Mouse (Mus musculus) limb, embryonic 10.5 days (tissue): ENCODE data around the gene Mtfr1l. TPM values are rescaled to one million over a fixed set of nuclear protein-coding genes. Genes with fewer than 3 reads are reported as not detected.

Experiments used
- DNase-seq: peaks from one replicate; pipeline ENCODE4 v3.0.0-alpha.2; 2017; ENCODE audit warnings: low spot score
- H3K27ac ChIP-seq: fragments of 300-500 bp; sonication (generic); 2 replicates; pipeline ENCODE4 v1.5.1; 2016; ENCODE audit warnings: mild to moderate bottlenecking
- H3K27me3 ChIP-seq: fragments of 300-500 bp; sonication (generic); 2 replicates; pipeline ENCODE4 v1.6.1; 2016; ENCODE audit warnings: low read depth, mild to moderate bottlenecking; ENCODE audit not compliant: poor library complexity, severe bottlenecking
- H3K36me3 ChIP-seq: fragments of 300-500 bp; sonication (generic); 2 replicates; pipeline ENCODE4 v1.6.1; 2016; ENCODE audit warnings: mild to moderate bottlenecking, moderate library complexity
- H3K4me1 ChIP-seq: fragments of 300-500 bp; sonication (generic); 2 replicates; pipeline ENCODE4 v1.6.1; 2016
- H3K4me3 ChIP-seq: fragments of 300-500 bp; sonication (generic); 2 replicates; pipeline ENCODE4 v1.5.1; 2016; ENCODE audit warnings: mild to moderate bottlenecking, moderate library complexity
- H3K9me3 ChIP-seq: fragments of 300-500 bp; sonication (generic); replicated peaks from 2 replicates; pipeline ENCODE4 v1.6.1; 2016; ENCODE audit warnings: mild to moderate bottlenecking
- WGBS: fragments of 180-500 bp; shearing (Covaris S2); methylation state at CpG from one replicate; pipeline ENCODE4 v1.1.7; 2016; 5-methylcytosine and 5-hydroxymethylcytosine counted together
- polyA plus RNA-seq: library from polyadenylated mRNA; unstranded; fragments of >200 nt; fragmentation: Nextera tagmentation; extraction: Ambion mirVana; gene quantifications from 2 replicates; pipeline ENCODE4 v1.2.1, GENCODE M21; 2016

Mtfr1l gene
- polyA plus RNA-seq, 1 experiment from 2014 or later, result 109 TPM

- WGBS, result 87% methylated on average over 5 of the region's 5 CpGs
- no peak overlapping the region for H3K27ac ChIP-seq
- H3K4me1 ChIP-seq, result no peaks in the 10 kb centered on the region
- no peak overlapping the region for H3K4me3 ChIP-seq
- no peak for DNase-seq
- H3K36me3 ChIP-seq, result peaks cover 98% of the 10 kb centered on the region
- H3K27me3 ChIP-seq, result no peaks in the 10 kb centered on the region
- H3K9me3 ChIP-seq, result no peaks in the 10 kb centered on the region
Measured at GRCm38 (mm10) chr4:134526220-134526619, 9.0 kb downstream of the Mtfr1l start.

DNA sequence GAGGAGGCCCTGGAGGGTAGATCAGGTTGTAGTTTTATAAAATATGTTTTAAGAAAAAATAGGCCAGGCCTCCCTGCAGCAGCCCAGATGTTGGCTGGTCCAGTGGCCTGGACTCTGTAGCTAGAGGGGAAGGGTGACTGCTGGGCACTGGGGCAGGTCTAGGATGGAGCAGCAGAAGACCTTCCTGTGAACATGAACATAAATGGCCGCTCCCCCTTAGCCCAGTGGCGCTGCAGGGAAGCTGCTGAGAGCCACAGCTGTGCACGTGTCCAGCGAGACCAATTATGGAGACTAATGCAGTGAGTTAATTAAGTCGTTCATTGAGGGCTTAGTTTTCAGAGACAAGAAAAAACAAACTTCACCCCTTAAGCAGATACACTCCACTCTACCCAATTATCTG, 9.4 kb downstream of the Mtfr1l start:
- H3K27ac ChIP-seq, result no peak overlapping the region
- H3K4me3 ChIP-seq, result no peak overlapping the region
- H3K4me1 ChIP-seq, result no peaks in the 10 kb centered on the region
- H3K9me3 ChIP-seq, result no peaks in the 10 kb centered on the region
- no peak for DNase-seq
- H3K27me3 ChIP-seq, result no peaks in the 10 kb centered on the region
- WGBS, result 84% methylated on average over 5 of the region's 5 CpGs
- H3K36me3 ChIP-seq, result peaks cover 98% of the 10 kb centered on the region

- no peak for DNase-seq
- Histone ChIP-seq H3K4me3 (no peak overlapping the region), H3K4me1 (no peaks in the 10 kb centered on the region), H3K27me3 (no peaks in the 10 kb centered on the region), H3K27ac (no peak overlapping the region), H3K36me3 (peaks cover 94% of the 10 kb centered on the region), H3K9me3 (no peaks in the 10 kb centered on the region)
- WGBS, result 92% methylated on average over 4 of the region's 4 CpGs
Measured at GRCm38 (mm10) chr4:134523447-134523846, 11.7 kb downstream of the Mtfr1l start.

DNA sequence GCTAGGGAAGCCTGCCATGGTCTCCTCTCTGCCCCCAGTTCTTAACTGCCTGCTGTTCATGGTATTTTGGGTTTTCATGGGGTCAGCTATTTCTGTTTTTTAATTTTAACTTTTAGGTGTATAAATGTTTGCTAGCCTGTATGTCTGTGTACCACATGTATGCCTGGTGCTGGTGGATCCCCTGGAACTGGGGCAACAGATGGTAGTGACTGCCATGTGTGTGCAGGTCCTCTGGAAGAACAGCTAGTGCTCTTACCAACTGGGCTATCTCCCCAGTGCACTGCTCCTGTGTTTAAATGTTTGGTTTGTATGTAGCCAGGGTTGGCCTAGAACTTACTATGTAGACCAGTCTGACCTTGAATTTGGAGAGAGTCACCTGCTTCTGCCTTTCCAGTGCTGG, 15.9 kb downstream of the Mtfr1l start:
- DNase-seq, result no peak
- H3K27ac ChIP-seq, result no peak overlapping the region
- peaks cover 74% of the 10 kb centered on the region for H3K36me3 ChIP-seq
- no peaks in the 10 kb centered on the region; the same call in 1 of the 2 replicates for H3K4me1 ChIP-seq
- H3K9me3 ChIP-seq, result no peaks in the 10 kb centered on the region
- no peaks in the 10 kb centered on the region for H3K27me3 ChIP-seq
- H3K4me3 ChIP-seq, result no peak overlapping the region

GRCm38 (mm10) chr4:134518541-134518940, 16.6 kb downstream of the Mtfr1l start:
- no peak for DNase-seq
- WGBS, result 92% methylated on average over 4 of the region's 4 CpGs
- Histone ChIP-seq H3K27ac (no peak overlapping the region), H3K9me3 (no peaks in the 10 kb centered on the region), H3K36me3 (peaks cover 73% of the 10 kb centered on the region), H3K27me3 (no peaks in the 10 kb centered on the region), H3K4me3 (no peak overlapping the region), H3K4me1 (no peaks in the 10 kb centered on the region; the same call in 1 of the 2 replicates)

GRCm38 (mm10) chr4:134517719-134518118, 17.5 kb downstream of the Mtfr1l start:
- Histone ChIP-seq H3K27ac (no peak overlapping the region), H3K36me3 (peaks cover 65% of the 10 kb centered on the region), H3K4me1 (peaks cover 5% of the 10 kb centered on the region), H3K27me3 (no peaks in the 10 kb centered on the region), H3K4me3 (no peak overlapping the region), H3K9me3 (no peaks in the 10 kb centered on the region)
- WGBS, result 90% methylated on average over 10 of the region's 10 CpGs
- DNase-seq, result no peak

DNA sequence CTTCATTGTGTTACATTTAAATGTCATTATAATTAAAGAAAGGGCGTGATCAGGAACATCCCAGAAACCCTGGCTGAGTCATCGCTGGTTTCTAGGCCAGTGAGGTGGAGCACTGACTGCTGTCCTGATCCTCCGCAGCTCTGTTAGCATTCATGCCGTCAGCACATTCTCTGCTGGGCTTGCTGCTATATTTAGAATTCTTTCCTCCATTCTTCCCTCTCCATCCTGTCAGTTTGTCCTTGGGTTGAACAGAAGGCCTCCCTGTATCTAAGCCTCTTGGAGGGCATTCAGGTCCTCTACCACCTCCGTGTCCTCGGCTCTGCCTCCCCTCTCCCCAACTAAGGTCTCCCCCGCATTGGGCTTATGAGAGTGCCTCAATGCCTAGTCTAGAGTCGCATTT, 18.2 kb downstream of the Mtfr1l start:
- WGBS, result 81% methylated on average over 8 of the region's 8 CpGs
- no peak for DNase-seq
- Histone ChIP-seq H3K27me3 (no peaks in the 10 kb centered on the region), H3K9me3 (no peaks in the 10 kb centered on the region), H3K4me1 (peaks cover 10% of the 10 kb centered on the region), H3K36me3 (peaks cover 58% of the 10 kb centered on the region), H3K4me3 (no peak overlapping the region), H3K27ac (no peak overlapping the region)

DNA sequence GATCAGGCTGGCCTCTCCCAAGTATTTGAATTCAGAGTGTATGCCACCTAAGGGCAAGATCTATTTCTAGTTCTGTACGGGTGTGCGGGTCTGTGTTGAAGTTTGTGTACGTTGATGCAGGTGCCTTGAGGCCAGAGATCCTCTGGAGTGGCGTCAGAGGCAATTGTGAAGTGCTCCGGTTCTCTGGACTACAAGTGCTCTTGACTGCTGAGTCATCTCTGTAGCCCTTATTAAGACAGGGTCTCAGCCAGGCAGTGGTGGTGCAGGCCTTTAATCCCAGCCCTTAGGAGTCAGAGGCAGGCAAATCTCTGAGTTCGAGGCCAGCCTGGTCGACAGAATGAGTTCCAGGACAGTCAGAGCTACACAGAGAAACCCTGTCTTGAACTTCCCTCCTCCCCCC, 19.6 kb downstream of the Mtfr1l start:
- Histone ChIP-seq H3K27me3 (no peaks in the 10 kb centered on the region), H3K9me3 (no peaks in the 10 kb centered on the region), H3K4me3 (no peak overlapping the region), H3K4me1 (peaks cover 22% of the 10 kb centered on the region), H3K36me3 (peaks cover 45% of the 10 kb centered on the region), H3K27ac (no peak overlapping the region)
- DNase-seq, result no peak
- WGBS, result 85% methylated on average over 7 of the region's 7 CpGs

- no peak overlapping the region for H3K27ac ChIP-seq
- no peaks in the 10 kb centered on the region for H3K27me3 ChIP-seq
- 93% methylated on average over 11 of the region's 11 CpGs for WGBS
- no peak for DNase-seq
- no peaks in the 10 kb centered on the region for H3K9me3 ChIP-seq
- peaks cover 34% of the 10 kb centered on the region for H3K36me3 ChIP-seq
- H3K4me3 ChIP-seq, result no peak overlapping the region
- H3K4me1 ChIP-seq, result peaks cover 22% of the 10 kb centered on the region
Measured at GRCm38 (mm10) chr4:134514309-134514930, 20.8 kb downstream of the Mtfr1l start.

GRCm38 (mm10) chr4:134512798-134513197, 22.4 kb downstream of the Mtfr1l start:
- WGBS, result 28% methylated on average over 15 of the region's 15 CpGs

GRCm38 (mm10) chr4:134511730-134512129, 23.5 kb downstream of the Mtfr1l start:
- H3K36me3 ChIP-seq, result peaks cover 12% of the 10 kb centered on the region
- H3K4me1 ChIP-seq, result peaks cover 22% of the 10 kb centered on the region
- no peaks in the 10 kb centered on the region for H3K27me3 ChIP-seq
- peak overlapping the region; percentile 94 for H3K27ac ChIP-seq
- H3K9me3 ChIP-seq, result no peaks in the 10 kb centered on the region
- DNase-seq, result no peak
- H3K4me3 ChIP-seq, result peak overlapping the region; percentile 76
- 84% methylated on average over 6 of the region's 6 CpGs for WGBS

More at GRCm38 (mm10) chr4:134512798-134513197, 22.4 kb downstream of the Mtfr1l start:
- Histone ChIP-seq H3K4me3 (peak overlapping the region; percentile 39), H3K27me3 (no peaks in the 10 kb centered on the region), H3K27ac (no peak overlapping the region), H3K36me3 (peaks cover 23% of the 10 kb centered on the region), H3K9me3 (no peaks in the 10 kb centered on the region), H3K4me1 (peaks cover 22% of the 10 kb centered on the region)
- peak; percentile 52 for DNase-seq

DNA sequence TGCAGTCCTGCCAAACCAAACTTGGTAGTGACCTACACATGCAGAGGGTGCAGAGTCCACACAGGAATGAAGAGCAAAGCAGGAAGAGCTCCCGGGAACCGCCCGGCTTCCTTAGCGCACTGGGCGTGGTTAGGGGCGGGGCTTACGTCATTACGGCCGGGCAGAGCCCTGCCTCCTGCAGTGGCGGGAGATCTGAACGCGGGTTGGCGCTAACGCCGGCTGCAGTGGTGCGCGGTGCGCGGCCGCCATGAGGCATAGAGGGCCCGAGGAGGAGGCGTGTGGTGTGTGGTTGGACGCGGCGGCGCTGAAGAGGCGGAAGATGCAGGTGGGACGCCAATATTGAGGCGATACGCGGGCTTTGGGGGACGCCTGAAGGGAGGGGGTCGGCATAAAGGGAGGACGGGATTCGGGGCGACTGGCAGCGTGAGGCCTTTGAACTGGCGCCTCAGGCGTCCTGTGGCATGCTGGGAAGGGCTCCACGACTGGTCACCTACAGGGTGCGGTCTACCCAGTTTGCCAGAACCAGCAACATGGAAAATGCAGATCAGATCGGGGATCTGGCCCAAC, 24.3 kb downstream of the Mtfr1l start, which contains the start of gene Aunip:
Aunip (plus strand) TSS at position 155 of the 567 bp plus-strand sequence.
- H3K4me3 ChIP-seq, result peak within 1 kb of the TSS; percentile 76
- no peaks in the 10 kb centered on the region for H3K27me3 ChIP-seq
- H3K9me3 ChIP-seq, result no peaks in the 10 kb centered on the region
- H3K27ac ChIP-seq, result peak within 1 kb of the TSS; percentile 94
- peak; percentile 95 for DNase-seq
- H3K36me3 ChIP-seq, result peaks cover 11% of the 10 kb centered on the region
- under 1% methylated on average over 42 of the region's 42 CpGs for WGBS
- H3K4me1 ChIP-seq, result peaks cover 22% of the 10 kb centered on the region

DNA sequence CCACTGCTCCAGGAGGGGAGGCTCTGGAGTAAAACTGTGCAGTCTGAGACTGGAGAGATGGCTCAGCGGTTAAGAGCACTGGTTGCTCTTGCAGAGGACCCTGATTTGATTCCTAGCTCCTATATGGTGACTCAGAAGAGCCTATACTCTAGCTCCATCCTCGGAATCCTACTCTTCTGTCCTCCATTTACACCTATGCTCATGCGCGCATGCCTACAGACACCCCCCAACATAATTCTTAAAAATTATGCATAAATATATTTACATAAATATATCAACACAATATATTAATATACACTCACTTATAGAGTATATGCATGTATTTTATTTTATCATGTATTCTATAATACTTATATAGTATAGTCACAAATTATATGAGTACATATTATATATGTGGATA, 24.8 kb downstream of the Mtfr1l start:
- no peak overlapping the region for H3K27ac ChIP-seq
- no peak for DNase-seq
- peak overlapping the region; percentile 76; the same call in 1 of the 2 replicates for H3K4me3 ChIP-seq
- no peaks in the 10 kb centered on the region for H3K9me3 ChIP-seq
- WGBS, result 76% methylated on average over 4 of the region's 4 CpGs
- peaks cover 22% of the 10 kb centered on the region for H3K4me1 ChIP-seq
- H3K27me3 ChIP-seq, result no peaks in the 10 kb centered on the region
- H3K36me3 ChIP-seq, result peaks cover 11% of the 10 kb centered on the region
